Mouse (Mus musculus) MEL (cell line): ENCODE results near the gene Tgif1. TPM values are rescaled to one million over a fixed set of nuclear protein-coding genes. Genes with fewer than 3 reads are reported as not detected.
A peak's percentile ranks its signal among the peaks of the same experiment; 100 is the strongest.

ENCODE experiments used
- DNase-seq: peaks from one replicate; pipeline ENCODE4 v3.0.0; 2011; ENCODE audit warnings: low read depth, low spot score
- H3K27ac ChIP-seq: 2 replicates; pipeline ENCODE4 v1.5.1; 2012; ENCODE audit warnings: low read depth, mild to moderate bottlenecking, control low read depth, low read length, moderate library complexity; ENCODE audit not compliant: control insufficient read depth
- H3K27me3 ChIP-seq, 2 experiments: fragments of 150-350 bp in 1 of 2; sonication (generic) in 1 of 2; 2 replicates each; pipeline ENCODE4 v1.6.1; 2012; ENCODE audit warnings: low read length in 2 of 2, mild to moderate bottlenecking in 2 of 2, improper control_type of control experiment in 1 of 2, moderate library complexity in 1 of 2; ENCODE audit not compliant: insufficient read depth in 2 of 2, control insufficient read depth in 1 of 2
- H3K36me3 ChIP-seq, 2 experiments: 2 replicates each; pipeline ENCODE4 v1.6.1; 2012 to 2014; ENCODE audit warnings: low read length in 2 of 2, improper control_type of control experiment in 1 of 2, inconsistent platforms in 1 of 2, mild to moderate bottlenecking in 1 of 2; ENCODE audit not compliant: insufficient read depth in 2 of 2, control insufficient read depth in 1 of 2
- H3K4me1 ChIP-seq, 2 experiments: fragments of 150-350 bp in 1 of 2; sonication (generic) in 1 of 2; 2 replicates each; pipeline ENCODE4 v1.6.1; 2012; ENCODE audit warnings: low read length in 2 of 2, improper control_type of control experiment in 1 of 2, mild to moderate bottlenecking in 1 of 2; ENCODE audit not compliant: insufficient read depth in 2 of 2, control insufficient read depth in 1 of 2
- H3K4me3 ChIP-seq, 2 experiments: fragments of 150-350 bp in 1 of 2; sonication (generic) in 1 of 2; 2 replicates each; pipeline ENCODE4 v1.5.1; 2012; ENCODE audit warnings: low read depth in 2 of 2, low read length in 2 of 2, mild to moderate bottlenecking in 2 of 2, moderate library complexity in 2 of 2, control low read depth in 1 of 2, improper control_type of control experiment in 1 of 2; ENCODE audit not compliant: control insufficient read depth in 1 of 2, insufficient read depth in 1 of 2
- H3K79me2 ChIP-seq: 2 replicates; pipeline ENCODE4 v1.6.1; 2012; ENCODE audit warnings: mild to moderate bottlenecking, low read length, moderate library complexity; ENCODE audit not compliant: control insufficient read depth, poor library complexity, insufficient read depth
- H3K9ac ChIP-seq: 2 replicates; pipeline ENCODE4 v1.6.1; 2012; ENCODE audit warnings: low read depth, mild to moderate bottlenecking, control low read depth, low read length, moderate library complexity; ENCODE audit not compliant: control insufficient read depth, poor library complexity, severe bottlenecking
- H3K9me3 ChIP-seq: fragments of 150-350 bp; sonication (generic); replicated peaks from 2 replicates; pipeline ENCODE4 v1.6.1; 2012; ENCODE audit warnings: mild to moderate bottlenecking, low read length, improper control_type of control experiment, moderate library complexity; ENCODE audit not compliant: insufficient read depth
- CTCF ChIP-seq, 3 experiments: IDR thresholded peaks in 2 of 3; conservative IDR thresholded peaks in 1 of 3; 2 replicates each; pipeline ENCODE4 v1.5.1; 2011 to 2012; ENCODE audit warnings: low read length in 3 of 3, low read depth in 2 of 3, mild to moderate bottlenecking in 2 of 3, improper control_type of control experiment in 1 of 3, inconsistent platforms in 1 of 3, mixed read lengths in 1 of 3, moderate library complexity in 1 of 3; ENCODE audit not compliant: control insufficient read depth in 1 of 3, insufficient read depth in 1 of 3, poor library complexity in 1 of 3, severe bottlenecking in 1 of 3
- E2F4 ChIP-seq: IDR thresholded peaks from 2 replicates; pipeline ENCODE4 v1.6.1; 2011; ENCODE audit warnings: low read depth, low read length, improper control_type of control experiment, borderline replicate concordance
- ETS1 ChIP-seq: IDR thresholded peaks from 2 replicates; pipeline ENCODE4 v1.6.1; 2012; ENCODE audit warnings: low read depth, mild to moderate bottlenecking, inconsistent platforms, low read length, improper control_type of control experiment, moderate library complexity
- HCFC1 ChIP-seq: IDR thresholded peaks from 2 replicates; pipeline ENCODE4 v1.6.1; 2012; ENCODE audit warnings: low read depth, mild to moderate bottlenecking, inconsistent platforms, low read length, improper control_type of control experiment, moderate library complexity
- KAT2A ChIP-seq: conservative IDR thresholded peaks from 2 replicates; pipeline ENCODE4 v1.6.1; 2012; ENCODE audit warnings: low read depth, low read length, improper control_type of control experiment, inconsistent platforms
- MAFK ChIP-seq: IDR thresholded peaks from 2 replicates; pipeline ENCODE4 v1.6.1; 2011; ENCODE audit warnings: low read depth, mild to moderate bottlenecking, low read length, improper control_type of control experiment, borderline replicate concordance
- MAX ChIP-seq: IDR thresholded peaks from 2 replicates; pipeline ENCODE4 v1.6.1; 2011; ENCODE audit warnings: low read length, improper control_type of control experiment
- MAZ ChIP-seq: IDR thresholded peaks from 2 replicates; pipeline ENCODE4 v1.6.1; 2012; ENCODE audit warnings: low read depth, mild to moderate bottlenecking, inconsistent platforms, low read length, improper control_type of control experiment
- MXI1 ChIP-seq: IDR thresholded peaks from 2 replicates; pipeline ENCODE4 v1.6.1; 2011; ENCODE audit warnings: mild to moderate bottlenecking, low read depth, low read length, improper control_type of control experiment
- MYC ChIP-seq: IDR thresholded peaks from 2 replicates; pipeline ENCODE4 v1.6.1; 2011; ENCODE audit warnings: low read depth, mild to moderate bottlenecking, low read length, improper control_type of control experiment, moderate library complexity
- NELFE ChIP-seq: IDR thresholded peaks from 2 replicates; pipeline ENCODE4 v1.6.1; 2011; ENCODE audit warnings: low read depth, low read length, improper control_type of control experiment
- POLR2A ChIP-seq, 2 experiments: IDR thresholded peaks; 2 replicates each; pipeline ENCODE4 v1.6.1; 2011 to 2012; ENCODE audit warnings: low read length in 2 of 2, mild to moderate bottlenecking in 2 of 2, control low read depth in 1 of 2, improper control_type of control experiment in 1 of 2, low read depth in 1 of 2, moderate library complexity in 1 of 2; ENCODE audit not compliant: control insufficient read depth in 1 of 2, insufficient read depth in 1 of 2, poor library complexity in 1 of 2
- POLR2AphosphoS2 ChIP-seq: IDR thresholded peaks from 2 replicates; pipeline ENCODE4 v1.6.1; 2011; ENCODE audit warnings: low read length, improper control_type of control experiment
- SIN3A ChIP-seq: IDR thresholded peaks from 2 replicates; pipeline ENCODE4 v1.6.1; 2012; ENCODE audit warnings: low read length, improper control_type of control experiment, inconsistent platforms
- TCF12 ChIP-seq: IDR thresholded peaks from 2 replicates; pipeline ENCODE4 v1.6.1; 2014; ENCODE audit warnings: low read depth, mild to moderate bottlenecking, inconsistent platforms, low read length, improper control_type of control experiment, moderate library complexity
- USF1 ChIP-seq: IDR thresholded peaks from 2 replicates; pipeline ENCODE4 v1.6.1; 2014; ENCODE audit warnings: low read depth, mild to moderate bottlenecking, inconsistent platforms, low read length, improper control_type of control experiment, moderate library complexity
- ZC3H11A ChIP-seq: IDR thresholded peaks from 2 replicates; pipeline ENCODE4 v1.6.1; 2012; ENCODE audit warnings: low read depth, mild to moderate bottlenecking, inconsistent platforms, low read length, improper control_type of control experiment
- ZKSCAN1 ChIP-seq: IDR thresholded peaks from 2 replicates; pipeline ENCODE4 v1.6.1; 2012; ENCODE audit warnings: low read depth, mild to moderate bottlenecking, inconsistent platforms, low read length, improper control_type of control experiment, moderate library complexity
- ZMIZ1 ChIP-seq: IDR thresholded peaks from 2 replicates; pipeline ENCODE4 v1.6.1; 2012; ENCODE audit warnings: low read depth, mild to moderate bottlenecking, inconsistent platforms, low read length, improper control_type of control experiment, moderate library complexity
- ZNF384 ChIP-seq: IDR thresholded peaks from 2 replicates; pipeline ENCODE4 v1.6.1; 2012; ENCODE audit warnings: low read depth, mild to moderate bottlenecking, inconsistent platforms, low read length, improper control_type of control experiment
- polyA plus RNA-seq, 2 experiments: library from polyadenylated mRNA; stranded (reverse) in 1 of 2; unstranded in 1 of 2; fragments of >175 nt in 1 of 2; fragments of >200 nt in 1 of 2; gene quantifications; 2 replicates each; pipeline versions ENCODE4 v1.2.1 to v1.2.4; 2012; ENCODE audit warnings: low replicate concordance in 2 of 2, low read depth in 1 of 2; ENCODE audit not compliant: insufficient read length in 2 of 2, insufficient read depth in 1 of 2, missing spikeins in 1 of 2
- total RNA-seq: library from RNA; depleted of rRNA; stranded (reverse); fragments of 300-350 nt; gene quantifications from 2 replicates; pipeline ENCODE4 v1.2.3, GENCODE M21; 2012

Gene Tgif1
- total and polyA plus RNA-seq, 3 experiments: 9.1 to 29.5 TPM; not detected in 1

GRCm38 (mm10) chr17:70852011-70852685 lies 1.2 kb downstream of the Tgif1 start (continued):
- TF ChIP-seq TCF12 (no peak; the same call in 1 of the 2 replicates), ZKSCAN1 (no peak; the same call in 1 of the 2 replicates), CTCF (IDR thresholded peaks at IDR 0.05 in 2 of 3, conservative IDR thresholded peaks at IDR 0.05 in 1 of 3; ENCODE audit: control insufficient read depth in 1 of 3, insufficient read depth in 1 of 3, low read depth in 2 of 3, low read length in 3 of 3, poor library complexity in 1 of 3, severe bottlenecking in 1 of 3) (no peak), MXI1 (peak; percentile 54)

DNA sequence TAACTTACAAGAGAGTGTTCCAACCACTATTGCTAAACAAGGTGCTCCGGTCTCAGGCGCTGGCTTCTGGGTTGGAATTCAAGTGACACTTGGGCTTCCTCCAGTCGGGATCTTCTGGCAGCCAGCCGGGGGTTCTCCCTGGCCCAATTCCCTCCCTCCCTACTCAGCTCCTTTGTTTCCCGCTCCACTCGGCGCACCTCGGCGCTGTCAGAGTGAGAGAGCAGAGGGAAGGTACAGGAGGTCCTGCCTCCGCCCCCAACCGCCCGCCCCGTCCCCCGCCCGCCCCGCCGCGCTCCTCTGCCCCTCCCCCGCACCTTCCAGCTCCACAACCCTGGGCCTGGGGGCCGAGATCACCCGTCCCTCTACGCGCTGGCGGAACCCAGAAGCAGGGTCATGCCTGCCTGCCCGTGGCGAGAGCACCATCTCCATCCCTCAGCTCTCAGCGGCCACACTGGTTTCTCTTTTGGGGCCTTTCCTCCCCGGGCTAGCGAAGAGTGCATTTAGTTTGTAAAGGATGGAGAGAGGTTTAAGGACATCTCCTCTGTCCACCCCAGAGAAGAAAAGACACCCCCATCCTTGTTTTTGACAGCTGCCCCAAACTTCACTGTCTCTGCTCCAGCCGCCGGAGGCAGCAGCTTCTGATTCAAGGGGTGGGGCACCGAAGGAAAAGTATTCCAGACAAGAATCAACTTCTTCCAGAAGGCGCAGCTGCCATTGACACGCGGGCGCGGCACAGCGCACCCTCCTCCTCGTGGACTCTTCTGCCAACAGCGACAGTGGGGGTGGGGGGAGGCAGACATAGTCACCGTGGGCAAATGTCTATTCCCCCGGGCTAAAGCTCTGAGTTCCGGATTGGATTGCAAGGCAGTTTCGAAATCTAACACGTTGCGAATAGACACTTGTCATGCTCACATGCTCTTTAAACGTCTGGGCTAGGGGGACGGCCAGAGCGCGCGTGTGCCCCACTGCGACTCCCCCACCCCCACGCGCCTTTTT lies 2.1 kb downstream of the Tgif1 start:
- no peaks in the 10 kb centered on the region for H3K27me3 ChIP-seq
- H3K79me2 ChIP-seq: peaks cover 56% of the 10 kb centered on the region
- H3K9me3 ChIP-seq: no peaks in the 10 kb centered on the region
- H3K27ac ChIP-seq: peak overlapping the region; percentile 98
- DNase-seq: peak; percentile 84
- H3K4me1 ChIP-seq: peaks cover 15 to 17% of the 10 kb centered on the region in 2 experiments; a peak in 3 of 4 replicates
- peak overlapping the region; percentile 94 for H3K9ac ChIP-seq
- peak overlapping the region; percentile 79 to 99 for H3K4me3 ChIP-seq
- peaks cover 0 to 24% of the 10 kb centered on the region in 2 experiments for H3K36me3 ChIP-seq
- TF ChIP-seq MXI1 (peak; percentile 94), POLR2A (IDR thresholded peaks at IDR 0.05; ENCODE audit: control insufficient read depth in 1 of 2, insufficient read depth in 1 of 2, low read depth in 1 of 2, low read length in 2 of 2, poor library complexity in 1 of 2) (peak; percentile 52 to 62; a peak in 3 of 4 replicates), USF1 (no peak), ZNF384 (0 out of 2 replicates have a peak, but pooled peaks have one; percentile 12), MAX (peak; percentile 83), HCFC1 (peak; percentile 2; the same call in 1 of the 2 replicates), MAFK (no peak), SIN3A (peak; percentile 85), ZC3H11A (no peak), ZMIZ1 (no peak), NELFE (peak; percentile 63), MAZ (0 out of 2 replicates have a peak, but pooled peaks have one; percentile 15), MYC (peak; percentile 53; the same call in 1 of the 2 replicates), ETS1 (peak; percentile 4; the same call in 1 of the 2 replicates), POLR2AphosphoS2 (peak; percentile 56; the same call in 1 of the 2 replicates), KAT2A (no peak), E2F4 (peak; percentile 31; the same call in 1 of the 2 replicates)
